ENCODE assay signal across 19 mouse cellular contexts in the genomic region with DNA sequence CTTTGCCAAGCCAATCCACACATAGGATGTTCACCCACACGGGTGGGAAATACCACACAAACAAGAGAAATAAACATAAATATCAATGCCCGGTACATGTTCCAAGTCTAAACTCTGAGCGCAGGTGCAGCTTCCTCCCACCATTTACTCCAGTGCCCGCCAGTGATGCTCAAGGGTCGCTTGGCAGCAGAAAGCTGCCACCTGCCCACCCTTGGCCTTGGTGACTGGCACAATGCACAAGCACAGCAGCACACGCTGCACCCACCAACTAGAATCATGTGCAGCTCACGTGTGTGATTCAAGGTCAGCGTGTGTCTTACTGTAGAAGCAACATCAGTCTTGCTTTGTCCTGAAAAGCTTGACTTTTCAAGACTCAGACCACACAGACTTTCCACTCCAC.
DNase-seq lines count a peak whose midpoint lies in the region; ATAC-seq and TF ChIP-seq lines count a peak whose summit lies in the region.
"Had no signal": no experiment of that assay in that cellular context is flagged by ENCODE, and none has a peak within 500 bp of the region (broad histone marks: within the 10 kb centered on the region; RNA-seq: fewer than 3 reads in every experiment).

No protein-coding gene starts in this region.

- H3K9ac ChIP-seq in hindbrain, embryonic 16.5 days (ENCODE audit: low read depth, low read length), result no peak overlapping the region
- H3K9ac ChIP-seq in midbrain, postnatal 0 days (replicated peaks; ENCODE audit: low read length, poor library complexity, severe bottlenecking), result no peak overlapping the region
- H3K9ac ChIP-seq in midbrain, embryonic 15.5 days, result no peak overlapping the region
- H3K9ac ChIP-seq: forebrain, embryonic 13.5 days; forebrain, postnatal 0 days; intestine, embryonic 15.5 days had no signal

- H3K4me2 ChIP-seq in hindbrain, embryonic 16.5 days (ENCODE audit: low read length), result no peak overlapping the region
- H3K4me2 ChIP-seq in midbrain, postnatal 0 days (ENCODE audit: low read depth, low read length, poor library complexity, severe bottlenecking), result no peak overlapping the region
- H3K4me2 ChIP-seq in midbrain, embryonic 15.5 days, result no peak overlapping the region
- H3K4me2 ChIP-seq: forebrain, embryonic 13.5 days; intestine, embryonic 15.5 days had no signal

- no peaks in the 10 kb centered on the region for H3K4me1 ChIP-seq in hindbrain, embryonic 16.5 days (ENCODE audit: control insufficient read depth, insufficient read depth, low read depth, low read length)
- H3K4me1 ChIP-seq in hindbrain, embryonic 10.5 days (replicated peaks), result no peaks in the 10 kb centered on the region
- H3K4me1 ChIP-seq in midbrain, postnatal 0 days (ENCODE audit: insufficient read depth, low read length), result no peaks in the 10 kb centered on the region
- no peaks in the 10 kb centered on the region for H3K4me1 ChIP-seq in midbrain, embryonic 15.5 days
- H3K4me1 ChIP-seq: embryonic facial prominence, embryonic 10.5 days; forebrain, embryonic 13.5 days; heart, embryonic 10.5 days; intestine, embryonic 15.5 days had no signal

- no peak overlapping the region for H3K27ac ChIP-seq in hindbrain, embryonic 16.5 days (ENCODE audit: low read depth, low read length)
- H3K27ac ChIP-seq in hindbrain, embryonic 10.5 days, result no peak overlapping the region
- H3K27ac ChIP-seq in midbrain, postnatal 0 days (ENCODE audit: low read depth, low read length), result no peak overlapping the region
- H3K27ac ChIP-seq in midbrain, embryonic 15.5 days, result no peak overlapping the region
- H3K27ac ChIP-seq: embryonic facial prominence, embryonic 10.5 days; forebrain, embryonic 13.5 days; heart, embryonic 10.5 days; intestine, embryonic 15.5 days had no signal

- no peaks in the 10 kb centered on the region for H3K36me3 ChIP-seq in hindbrain, embryonic 16.5 days (ENCODE audit: control insufficient read depth, insufficient read depth, low read length)
- H3K36me3 ChIP-seq in hindbrain, embryonic 10.5 days, result peaks cover 7% of the 10 kb centered on the region; the same call in 1 of the 2 replicates
- H3K36me3 ChIP-seq in midbrain, postnatal 0 days (ENCODE audit: insufficient read depth, low read length), result no peaks in the 10 kb centered on the region
- no peaks in the 10 kb centered on the region for H3K36me3 ChIP-seq in midbrain, embryonic 15.5 days (replicated peaks)
- H3K36me3 ChIP-seq: intestine, embryonic 15.5 days had no signal

- peak; percentile 40; the same call in 1 of the 2 replicates for ATAC-seq in hindbrain, embryonic 16.5 days
- ATAC-seq in midbrain, postnatal 0 days (ENCODE audit: low FRiP score), result no peak
- no peak for ATAC-seq in midbrain, embryonic 15.5 days (replicated peaks)
- ATAC-seq in granulocyte monocyte progenitor cell, adult 5-6 weeks (replicated peaks; ENCODE audit: poor library complexity, severe bottlenecking), result 0 out of 2 replicates have a peak, but pooled peaks have one; percentile 16
- ATAC-seq: forebrain, embryonic 13.5 days; forebrain, postnatal 0 days; intestine, embryonic 15.5 days had no signal

- no peaks in the 10 kb centered on the region for H3K27me3 ChIP-seq in hindbrain, embryonic 16.5 days (replicated peaks; ENCODE audit: control insufficient read depth, insufficient read depth, low read length)
- no peaks in the 10 kb centered on the region for H3K27me3 ChIP-seq in hindbrain, embryonic 10.5 days (ENCODE audit: insufficient read depth, poor library complexity, severe bottlenecking)
- H3K27me3 ChIP-seq in midbrain, postnatal 0 days (ENCODE audit: insufficient read depth, low read length), result no peaks in the 10 kb centered on the region
- no peaks in the 10 kb centered on the region for H3K27me3 ChIP-seq in midbrain, embryonic 15.5 days (replicated peaks)
- H3K27me3 ChIP-seq: forebrain, embryonic 13.5 days; intestine, embryonic 15.5 days had no signal

- H3K4me3 ChIP-seq in hindbrain, embryonic 16.5 days (ENCODE audit: low read length), result no peak overlapping the region
- H3K4me3 ChIP-seq in hindbrain, embryonic 10.5 days, result no peak overlapping the region
- H3K4me3 ChIP-seq in midbrain, postnatal 0 days (ENCODE audit: low read depth, low read length), result no peak overlapping the region
- H3K4me3 ChIP-seq in midbrain, embryonic 15.5 days, result no peak overlapping the region
- H3K4me3 ChIP-seq: embryonic facial prominence, embryonic 10.5 days; forebrain, embryonic 13.5 days; heart, embryonic 10.5 days; intestine, embryonic 15.5 days had no signal

- no peak for DNase-seq in hindbrain, embryonic 10.5 days (ENCODE audit: low spot score)
- peak; percentile 9 for DNase-seq in midbrain, postnatal 0 days (ENCODE audit: low spot score)
- DNase-seq in frontal cortex, postnatal 25 days (ENCODE audit: low spot score in 2 of 2), result no peak
- DNase-seq: adrenal gland, adult 2 months; adrenal gland, postnatal 25 days; cerebellum, adult 18-20 months; cerebellum, postnatal 36 days; forebrain, postnatal 0 days; gastrocnemius, postnatal 36 days; heart, adult 18-20 months; heart, postnatal 10 days; heart, postnatal 4 days had no signal

- 84% methylated on average over 8 of the region's 8 CpGs for WGBS in hindbrain, embryonic 16.5 days
- WGBS in hindbrain, embryonic 10.5 days, result 97% methylated on average over 8 of the region's 8 CpGs
- WGBS in midbrain, postnatal 0 days, result 91% methylated on average over 8 of the region's 8 CpGs
- WGBS in midbrain, embryonic 15.5 days, result 92% methylated on average over 8 of the region's 8 CpGs

- no peaks in the 10 kb centered on the region for H3K9me3 ChIP-seq in hindbrain, embryonic 16.5 days (ENCODE audit: control insufficient read depth, low read length)
- no peaks in the 10 kb centered on the region for H3K9me3 ChIP-seq in hindbrain, embryonic 10.5 days
- no peaks in the 10 kb centered on the region for H3K9me3 ChIP-seq in midbrain, postnatal 0 days (ENCODE audit: low read length)
- no peaks in the 10 kb centered on the region for H3K9me3 ChIP-seq in midbrain, embryonic 15.5 days
- H3K9me3 ChIP-seq: embryonic facial prominence, embryonic 10.5 days; forebrain, embryonic 13.5 days; heart, embryonic 10.5 days; intestine, embryonic 15.5 days had no signal

- no peak for TF ChIP-seq CTCF in midbrain, postnatal 0 days (IDR thresholded peaks at IDR 0.05)

Comparison
In these comparisons a context has a peak if more than half of its experiments do, and no peak if none do; other contexts are left out.
1. ATAC-seq: peak in hindbrain, embryonic 16.5 days (single experiment) and granulocyte monocyte progenitor cell, adult 5-6 weeks (single experiment); none in midbrain, postnatal 0 days (single experiment) and midbrain, embryonic 15.5 days (single experiment).